Mouse (Mus musculus) hematopoietic stem cell, adult 5-6 weeks (primary cell): ENCODE measurements at regions not wholly inside any gene's neighbourhood (a gene's known extent, or its start where the extent isn't known, plus 50 kb on each side); places are given as distances from the start of the nearest gene placed in this dataset.
A peak's percentile ranks its signal among the peaks of the same experiment; 100 is the strongest.

Experiments
- ATAC-seq, 2 experiments: fragments of 125-278 bp in 1 of 2; replicated peaks in 1 of 2; 2 replicates each; pipeline ENCODE4 v1.8.0; 2016 to 2017; ENCODE audit warnings: inconsistent platforms in 2 of 2, mild to moderate bottlenecking in 2 of 2, moderate number of reproducible peaks in 2 of 2, low read depth in 1 of 2, moderate TSS enrichment in 1 of 2; ENCODE audit not compliant: low FRiP score in 2 of 2, poor library complexity in 2 of 2, severe bottlenecking in 2 of 2, insufficient read depth in 1 of 2, low TSS enrichment in 1 of 2

- no peak for ATAC-seq
These were observed 61.8 kb upstream of the Gm6812 start for GRCm38 (mm10) chrX:68954687-68955086.

GRCm38 (mm10) chrX:68953298-68953697, 60.4 kb upstream of the Gm6812 start:
- no peak for ATAC-seq

- ATAC-seq, result peak in 1 of 2 experiments; percentile 32; a peak in 1 of 4 replicates
These were observed 57.9 kb upstream of the Gm6812 start for GRCm38 (mm10) chrX:68950730-68951129.

DNA sequence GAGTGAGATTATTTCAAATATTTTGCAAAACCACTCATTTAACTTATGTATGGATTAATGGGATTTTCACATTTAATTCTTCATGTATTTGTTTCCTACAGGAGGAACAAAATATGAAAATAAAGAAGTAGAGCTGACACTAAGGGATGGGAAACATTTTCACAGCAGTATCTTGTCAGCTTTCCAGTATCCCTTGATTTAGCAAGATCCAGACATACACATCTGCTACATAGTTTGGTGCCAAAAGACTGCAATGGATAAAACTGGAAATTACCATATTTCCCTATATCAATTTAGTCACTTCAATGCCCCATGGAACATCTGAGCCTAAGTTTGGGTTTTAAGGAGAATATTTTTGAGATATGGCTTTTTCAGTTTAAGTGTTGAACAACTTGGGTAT, 52.9 kb upstream of the Gm6812 start:
- ATAC-seq, result no peak
